Mouse (Mus musculus) liver, postnatal 0 days (tissue): Measurements from ENCODE around the gene Avil. TPM values are rescaled to one million over a fixed set of nuclear protein-coding genes. Genes with fewer than 3 reads are reported as not detected.

Experiments used
- ATAC-seq: fragments of 200-750 bp; cut with Nextera tagmentation; 2 replicates; pipeline ENCODE4 v1.8.0; 2017; ENCODE audit warnings: mild to moderate bottlenecking, moderate library complexity
- DNase-seq: peaks from one replicate; pipeline ENCODE4 v3.0.0-alpha.2; 2016
- H3K27ac ChIP-seq: fragments of 300-500 bp; sonication (generic); 2 replicates; pipeline ENCODE4 v1.5.1; 2014; ENCODE audit warnings: antibody characterized with exemption, moderate library complexity, mild to moderate bottlenecking, low read depth
- H3K27me3 ChIP-seq: fragments of 300-500 bp; sonication (generic); 2 replicates; pipeline ENCODE4 v1.6.1; 2014; ENCODE audit warnings: low read length, control low read depth, mixed read lengths; ENCODE audit not compliant: insufficient read depth
- H3K36me3 ChIP-seq: fragments of 300-500 bp; sonication (generic); replicated peaks from 2 replicates; pipeline ENCODE4 v1.6.1; 2014; ENCODE audit warnings: mild to moderate bottlenecking, control low read depth, low read length, moderate library complexity, mixed read lengths; ENCODE audit not compliant: insufficient read depth
- H3K4me1 ChIP-seq: fragments of 300-500 bp; sonication (generic); 2 replicates; pipeline ENCODE4 v1.6.1; 2014; ENCODE audit warnings: antibody characterized with exemption, mild to moderate bottlenecking, control low read depth; ENCODE audit not compliant: insufficient read depth
- H3K4me2 ChIP-seq: fragments of 300-500 bp; sonication (generic); 2 replicates; pipeline ENCODE4 v1.6.1; 2014; ENCODE audit warnings: low read depth, mild to moderate bottlenecking, low read length, moderate library complexity, mixed read lengths
- H3K4me3 ChIP-seq: fragments of 300-500 bp; sonication (generic); 2 replicates; pipeline ENCODE4 v1.5.1; 2014; ENCODE audit warnings: low read depth, low read length
- H3K9ac ChIP-seq: fragments of 300-500 bp; sonication (generic); replicated peaks from 2 replicates; pipeline ENCODE4 v1.6.1; 2014; ENCODE audit warnings: mild to moderate bottlenecking, moderate library complexity
- H3K9me3 ChIP-seq: fragments of 300-500 bp; sonication (generic); 2 replicates; pipeline ENCODE4 v1.6.1; 2016; ENCODE audit warnings: mild to moderate bottlenecking, control low read depth, low read length, mixed read lengths
- CTCF ChIP-seq: sonication (generic); IDR thresholded peaks from 2 replicates; pipeline ENCODE4 v1.5.1; 2016; ENCODE audit warnings: antibody characterized with exemption, low read depth
- EP300 ChIP-seq: IDR thresholded peaks from 2 replicates; pipeline ENCODE4 v1.6.1; 2016; ENCODE audit warnings: antibody characterized with exemption, low read depth, mild to moderate bottlenecking
- WGBS: fragments of 180-500 bp; shearing (Covaris S2); extraction: QIAGEN DNeasy Blood & Tissue Kit; methylation state at CpG from one replicate; pipeline ENCODE4 v1.1.7; 2014; ENCODE audit not compliant: insufficient replicate concordance; 5-methylcytosine and 5-hydroxymethylcytosine counted together
- polyA plus RNA-seq: library from polyadenylated mRNA; unstranded; fragments of >200 nt; fragmentation: Nextera tagmentation; extraction: Ambion mirVana; gene quantifications from 2 replicates; pipeline ENCODE4 v1.2.1, GENCODE M21; 2015

The Avil gene
- polyA plus RNA-seq, 1 experiment from 2014 or later: not detected

DNA sequence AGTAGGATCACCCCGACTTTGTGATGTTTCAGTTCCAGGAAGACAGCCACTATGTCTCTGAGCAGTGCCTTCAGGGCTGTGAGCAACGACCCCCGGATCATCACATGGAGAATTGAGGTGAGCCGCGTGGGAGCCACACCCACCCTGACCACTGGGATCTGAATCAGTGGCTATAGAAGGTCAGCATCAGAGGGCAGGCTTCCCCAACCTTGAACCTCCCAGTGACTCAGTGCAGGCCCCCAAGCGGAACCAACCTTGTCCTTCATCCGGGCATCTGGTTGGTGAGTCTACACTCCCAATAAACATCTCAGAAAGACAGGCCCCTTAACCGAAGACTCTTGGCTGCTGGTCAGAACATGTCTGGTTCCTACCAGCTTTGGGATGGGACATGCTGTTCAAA lies 2.8 kb downstream of the Avil start:
- ATAC-seq: no peak

DNA sequence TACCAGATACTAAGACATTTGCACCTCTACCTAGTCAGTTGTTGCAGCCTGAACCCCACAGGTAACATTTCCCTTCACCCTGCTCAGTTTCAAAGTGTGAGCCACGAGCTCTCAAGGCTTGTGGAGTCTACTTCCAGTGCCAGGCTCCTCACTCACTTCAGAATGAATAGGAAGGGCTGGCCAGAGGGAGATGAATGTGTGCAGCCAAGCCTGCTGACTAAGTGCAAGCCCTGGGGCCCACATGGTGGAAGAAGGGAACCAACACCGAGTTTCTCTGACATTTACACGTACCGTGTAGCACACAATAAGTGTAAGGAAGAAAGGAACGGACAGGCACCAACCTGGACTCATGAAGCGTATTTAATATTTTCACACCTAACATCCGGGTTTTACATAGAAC lies 3.3 kb downstream of the Avil start:
- WGBS: 71% methylated on average over 7 of the region's 7 CpGs

More for the DNA sequence above, 2.8 kb downstream of the Avil start:
- Histone ChIP-seq H3K36me3 (peaks cover 6% of the 10 kb centered on the region; the same call in 1 of the 2 replicates), H3K4me3 (no peak overlapping the region), H3K4me2 (no peak overlapping the region), H3K9ac (no peak overlapping the region), H3K4me1 (no peaks in the 10 kb centered on the region), H3K27me3 (no peaks in the 10 kb centered on the region), H3K9me3 (no peaks in the 10 kb centered on the region), H3K27ac (no peak overlapping the region)
- WGBS: 75% methylated on average over 8 of the region's 8 CpGs
- TF ChIP-seq CTCF: no peak
- TF ChIP-seq EP300: no peak
- no peak for DNase-seq

DNA sequence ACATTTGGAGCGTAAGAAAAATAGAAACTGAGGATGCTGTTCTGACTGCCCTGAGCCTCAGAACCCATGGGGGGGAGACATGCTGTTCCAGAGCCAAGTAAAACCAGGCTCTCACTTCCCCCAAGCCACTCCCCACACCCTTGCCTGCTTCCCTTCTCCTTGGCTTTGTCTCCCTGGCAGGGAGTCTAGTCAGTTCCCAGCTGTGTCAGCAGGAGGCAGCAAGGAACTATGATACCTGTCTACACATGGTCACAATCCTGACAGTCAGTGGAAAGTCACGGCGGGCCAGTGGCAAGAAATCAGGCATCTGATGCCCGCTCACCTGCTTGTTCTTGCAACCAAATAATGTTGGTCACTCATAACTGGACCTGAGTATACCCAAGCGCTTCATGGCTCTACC lies 16.0 kb downstream of the Avil start:
- no peak for ATAC-seq
- no peaks in the 10 kb centered on the region for H3K9me3 ChIP-seq
- no peaks in the 10 kb centered on the region for H3K4me1 ChIP-seq
- 61% methylated on average over 5 of the region's 5 CpGs for WGBS
- H3K27ac ChIP-seq: no peak overlapping the region
- DNase-seq: no peak
- no peak overlapping the region for H3K9ac ChIP-seq
- H3K4me3 ChIP-seq: no peak overlapping the region
- no peaks in the 10 kb centered on the region; the same call in 1 of the 2 replicates for H3K27me3 ChIP-seq
- TF ChIP-seq CTCF: peak; percentile 54
- no peak for TF ChIP-seq EP300
- no peaks in the 10 kb centered on the region for H3K36me3 ChIP-seq
- H3K4me2 ChIP-seq: no peak overlapping the region

More for the DNA sequence above, 3.3 kb downstream of the Avil start:
- TF ChIP-seq EP300 (no peak), CTCF (no peak)
- ATAC-seq (no peak), DNase-seq (no peak)
- Histone ChIP-seq H3K27ac (no peak overlapping the region), H3K4me1 (no peaks in the 10 kb centered on the region), H3K36me3 (peaks cover 2% of the 10 kb centered on the region; the same call in 1 of the 2 replicates), H3K9ac (no peak overlapping the region), H3K9me3 (no peaks in the 10 kb centered on the region), H3K4me2 (no peak overlapping the region), H3K4me3 (no peak overlapping the region), H3K27me3 (no peaks in the 10 kb centered on the region)

DNA sequence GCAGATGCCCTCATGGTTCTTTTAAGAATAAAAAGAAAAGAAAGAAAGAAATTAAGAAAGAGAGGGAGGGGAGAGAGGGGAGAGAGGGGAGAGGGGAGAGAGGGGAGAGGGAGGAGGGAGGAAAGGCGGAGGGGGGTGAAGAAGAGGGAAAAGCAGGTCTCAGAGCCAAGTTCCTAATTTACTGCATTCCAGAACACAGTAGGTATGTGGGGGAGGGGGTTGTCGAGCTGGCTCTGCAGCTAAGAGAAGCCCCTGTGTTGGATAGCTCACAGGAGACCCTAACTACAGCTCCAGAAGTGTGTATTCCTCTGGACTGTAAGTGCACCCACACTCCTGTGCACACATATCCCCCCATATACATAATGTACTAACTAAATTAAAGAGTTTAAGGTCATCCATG lies 16.6 kb downstream of the Avil start:
- Histone ChIP-seq H3K27me3 (no peaks in the 10 kb centered on the region; the same call in 1 of the 2 replicates), H3K27ac (no peak overlapping the region), H3K4me2 (no peak overlapping the region), H3K9ac (no peak overlapping the region), H3K9me3 (no peaks in the 10 kb centered on the region), H3K4me3 (no peak overlapping the region), H3K36me3 (0 out of 2 replicates have a peak, but pooled peaks cover 2% of the 10 kb centered on the region), H3K4me1 (no peaks in the 10 kb centered on the region)
- no peak for ATAC-seq
- TF ChIP-seq EP300: no peak
- no peak for TF ChIP-seq CTCF
- no peak for DNase-seq
- 19% methylated on average over 2 of the region's 2 CpGs for WGBS

DNA sequence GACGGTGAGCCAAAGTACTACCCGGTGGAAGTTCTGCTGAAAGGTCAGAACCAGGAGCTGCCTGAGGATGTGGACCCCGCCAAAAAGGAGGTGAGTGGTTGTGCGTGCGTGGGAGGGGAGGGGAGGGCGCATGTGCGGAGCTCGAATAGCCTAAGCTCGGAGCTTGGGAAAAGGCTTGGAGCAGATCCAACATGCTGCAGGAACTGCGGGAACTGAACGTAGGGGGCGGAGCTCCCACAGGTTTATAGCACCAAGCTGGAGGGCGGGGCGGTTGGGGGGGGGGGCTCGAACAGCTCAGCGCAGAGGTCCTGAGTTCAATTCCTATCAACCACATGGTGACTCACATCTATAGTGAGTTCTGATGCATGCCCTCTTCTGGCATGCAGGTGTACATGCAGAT lies 17.9 kb downstream of the Avil start:
- Histone ChIP-seq H3K4me3 (no peak overlapping the region), H3K27ac (no peak overlapping the region), H3K9me3 (no peaks in the 10 kb centered on the region), H3K9ac (no peak overlapping the region), H3K4me1 (no peaks in the 10 kb centered on the region), H3K4me2 (no peak overlapping the region), H3K27me3 (no peaks in the 10 kb centered on the region; the same call in 1 of the 2 replicates), H3K36me3 (peaks cover 11% of the 10 kb centered on the region)
- DNase-seq: no peak
- ATAC-seq: no peak
- 82% methylated on average over 16 of the region's 16 CpGs for WGBS
- TF ChIP-seq EP300 (no peak), CTCF (no peak)

DNA sequence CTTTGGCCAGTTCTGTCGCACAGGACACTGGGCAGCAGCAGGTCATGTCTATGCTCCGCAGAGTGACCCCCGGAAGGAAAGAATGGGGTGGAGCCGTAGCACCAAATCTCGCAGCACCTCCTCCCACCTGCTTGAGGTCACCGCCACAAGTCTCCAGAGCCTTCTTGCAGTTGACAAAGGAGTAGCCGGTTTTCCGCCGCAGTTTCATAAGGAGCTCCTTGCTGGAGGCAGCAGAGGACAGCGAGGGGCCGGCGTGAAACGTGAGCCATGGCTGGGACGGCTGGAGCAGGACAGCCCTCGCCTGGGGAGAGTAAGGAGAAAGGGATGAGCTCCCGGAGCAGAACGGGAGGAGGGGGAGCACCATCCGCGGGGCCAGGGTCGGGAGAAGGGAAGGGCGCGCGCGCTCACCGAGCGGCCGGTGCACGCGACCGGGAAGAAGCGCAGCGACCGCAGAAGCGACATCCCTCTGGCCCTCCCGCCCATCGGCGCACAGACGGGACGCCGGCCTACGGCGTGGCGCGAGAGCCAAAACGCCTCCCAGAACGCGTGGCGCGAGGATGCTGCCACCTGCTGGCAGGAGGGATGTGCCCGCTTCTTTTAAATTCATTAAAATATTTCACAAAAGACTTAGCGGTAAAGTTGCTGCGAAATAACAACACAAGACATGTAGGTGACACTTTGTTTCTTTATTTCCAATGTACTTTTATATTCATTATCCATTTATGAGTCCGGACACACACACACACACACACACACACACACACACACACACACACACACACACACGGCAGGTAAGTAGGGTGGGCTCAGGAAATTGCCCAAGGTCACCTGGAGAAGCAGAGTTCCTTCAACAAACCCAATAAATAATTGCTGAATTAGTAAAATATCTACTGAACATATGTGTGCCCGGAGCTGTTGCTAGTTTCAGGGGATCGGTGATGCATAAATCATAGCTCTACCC lies 30.1 kb downstream of the Avil start, which contains the start of gene Tsfm:
Tsfm (minus strand) TSS at position 505 of the 961 bp plus-strand sequence.
- WGBS: 5% methylated on average over 56 of the region's 56 CpGs
- no peaks in the 10 kb centered on the region for H3K9me3 ChIP-seq
- H3K27me3 ChIP-seq: no peaks in the 10 kb centered on the region
- ATAC-seq (peak; percentile 92), DNase-seq (peak; percentile 94)
- H3K36me3 ChIP-seq: peaks cover 14% of the 10 kb centered on the region; the same call in 1 of the 2 replicates
- 0 out of 2 replicates have a peak, but pooled peaks cover 4% of the 10 kb centered on the region for H3K4me1 ChIP-seq
- peak within 1 kb of the TSS; percentile 30; the same call in 1 of the 2 replicates for H3K27ac ChIP-seq
- peak within 1 kb of the TSS; percentile 73 for H3K9ac ChIP-seq
- peak within 1 kb of the TSS; percentile 72 for H3K4me3 ChIP-seq
- no peak for TF ChIP-seq EP300
- peak; percentile 99 for TF ChIP-seq CTCF
- H3K4me2 ChIP-seq: peak within 1 kb of the TSS; percentile 85
